In the genomic region with DNA sequence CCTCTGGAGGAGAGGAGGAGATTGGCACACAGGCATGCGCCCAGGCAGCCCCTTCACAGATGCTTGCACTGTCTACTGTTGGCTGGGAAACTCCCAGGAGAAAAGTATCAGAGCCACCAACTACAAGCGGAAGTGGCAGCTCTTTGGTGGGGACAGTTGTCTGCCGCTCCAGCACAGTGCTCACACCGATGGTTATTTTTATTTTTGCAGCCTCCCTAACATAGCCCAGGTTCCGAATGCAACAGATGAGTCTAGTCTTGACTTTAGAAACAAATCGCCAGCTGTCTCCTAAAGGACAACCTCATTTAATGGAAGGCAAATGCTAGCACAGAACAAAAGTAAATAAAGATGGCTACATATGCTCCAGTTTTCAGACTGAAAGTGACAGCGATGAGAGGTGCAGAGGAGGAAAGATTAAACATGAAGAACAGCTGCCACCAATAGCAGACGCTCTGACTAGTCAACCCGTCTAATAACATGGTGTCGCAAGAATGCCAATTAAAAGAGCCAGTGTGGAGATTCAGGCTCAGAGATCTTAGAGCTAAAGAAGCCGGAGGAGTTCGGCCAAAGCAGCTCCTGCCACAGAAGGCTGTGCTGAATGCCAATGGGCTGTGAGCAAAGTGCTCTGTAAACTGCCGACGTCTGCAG, we compare ENCODE assay signal across 1 mouse cellular context.
TF ChIP-seq lines count a peak whose summit lies in the region.

No protein-coding gene starts in this region.

TF ChIP-seq in CH12.LX, 34 proteins besides CTCF, POLR2A, EP300 and RAD21 (continued from another document):
- TF ChIP-seq MEF2A (IDR thresholded peaks at IDR 0.05; ENCODE audit: borderline replicate concordance, low read depth, low read length) (peak; percentile 56; the same call in 1 of the 2 replicates), SIN3A (IDR thresholded peaks at IDR 0.05; ENCODE audit: low read length) (0 out of 2 replicates have a peak, but pooled peaks have one; percentile 17), MYC (IDR thresholded peaks at IDR 0.05; ENCODE audit: low read depth, low read length) (0 out of 2 replicates have a peak, but pooled peaks have one; percentile 31)
